Mouse (Mus musculus) frontal cortex, postnatal 14 days (tissue): ENCODE results near the gene Elf2.
A peak's percentile ranks its signal among the peaks of the same experiment; 100 is the strongest.
"Not testable (repeated sequence)": the region's sequence is repeated elsewhere in the genome, so short reads cannot be mapped to it uniquely, and the experiment has no call there.

Source experiments
- DNase-seq, 2 experiments: peaks; one replicate each; pipeline ENCODE4 v3.0.0; 2022; ENCODE audit warnings: low spot score in 2 of 2

Elf2 gene

DNA sequence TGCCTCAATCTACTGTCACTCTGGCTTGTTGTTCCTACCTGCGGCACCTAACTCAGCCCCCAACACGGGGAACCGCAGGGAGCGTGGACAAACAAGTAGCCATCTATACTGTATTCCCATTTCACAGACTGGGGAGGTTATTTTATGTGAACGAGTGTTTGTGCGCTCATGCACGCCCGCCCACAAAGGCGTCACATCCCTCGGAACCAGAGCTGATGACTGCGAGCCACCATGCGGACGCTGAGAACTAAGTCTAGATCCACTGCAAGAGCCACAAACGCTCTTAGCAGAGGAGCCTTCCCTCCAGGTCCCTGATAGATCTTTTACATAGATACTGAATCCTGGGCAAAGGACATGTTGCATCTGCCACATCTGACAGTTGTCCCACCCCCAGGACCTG lies 10.4 kb downstream of the Elf2 start:
- DNase-seq: no peak

DNA sequence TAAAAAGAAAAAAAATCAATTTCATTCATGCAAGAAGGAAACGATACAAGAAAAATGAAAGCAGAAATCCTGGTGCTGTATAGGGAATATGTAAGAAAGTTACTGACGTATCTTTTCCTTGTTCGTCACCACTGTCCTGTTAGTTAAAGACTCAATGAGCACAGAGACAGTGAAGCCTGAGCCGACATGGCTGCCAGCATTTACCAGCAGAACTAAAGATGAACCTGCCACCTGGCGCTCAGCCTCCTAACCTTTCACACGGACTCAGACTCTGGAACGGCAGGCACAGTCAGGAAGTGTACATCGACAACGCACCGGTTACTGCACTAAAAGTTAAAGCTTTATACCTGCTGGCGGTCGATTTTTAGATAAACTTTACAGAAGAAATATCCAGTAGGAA lies 11.9 kb downstream of the Elf2 start:
- no peak for DNase-seq

DNA sequence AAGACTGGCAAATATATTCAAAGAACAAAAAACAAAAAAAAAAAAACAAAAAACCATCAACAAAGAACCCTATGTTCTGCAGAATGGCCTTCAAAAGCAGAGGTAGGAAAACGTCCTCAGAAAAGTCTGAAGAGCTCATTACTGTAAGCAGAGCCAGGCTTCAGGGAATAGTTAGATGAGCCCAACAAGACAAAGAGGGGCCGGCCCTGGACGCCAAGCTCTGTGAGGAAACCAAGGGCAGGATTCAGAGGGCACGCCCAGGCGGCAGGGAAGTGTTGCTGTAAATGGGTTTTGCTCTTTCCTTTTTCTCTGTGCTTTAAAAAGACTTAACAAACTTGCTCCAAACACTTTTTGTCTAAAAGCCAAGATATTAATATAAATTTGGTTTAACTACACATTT lies 12.6 kb downstream of the Elf2 start:
- DNase-seq: no peak

DNA sequence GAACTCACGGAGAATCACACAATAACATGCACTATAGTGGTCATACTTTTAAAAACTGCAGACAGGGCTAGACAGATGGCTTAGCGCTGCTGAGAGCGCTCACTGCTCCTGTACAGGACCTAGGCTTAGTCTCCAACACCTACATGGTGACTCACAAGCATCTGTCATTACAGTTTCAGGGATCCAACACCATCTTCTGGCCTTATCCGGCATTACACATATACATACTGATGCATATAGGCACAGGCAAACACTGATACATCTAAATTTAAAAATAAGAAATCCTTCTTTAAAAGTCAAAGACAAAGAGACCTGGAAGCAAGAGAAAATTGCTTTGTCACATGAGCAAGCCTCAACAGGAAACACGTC lies 13.1 kb downstream of the Elf2 start:
- no peak for DNase-seq

DNA sequence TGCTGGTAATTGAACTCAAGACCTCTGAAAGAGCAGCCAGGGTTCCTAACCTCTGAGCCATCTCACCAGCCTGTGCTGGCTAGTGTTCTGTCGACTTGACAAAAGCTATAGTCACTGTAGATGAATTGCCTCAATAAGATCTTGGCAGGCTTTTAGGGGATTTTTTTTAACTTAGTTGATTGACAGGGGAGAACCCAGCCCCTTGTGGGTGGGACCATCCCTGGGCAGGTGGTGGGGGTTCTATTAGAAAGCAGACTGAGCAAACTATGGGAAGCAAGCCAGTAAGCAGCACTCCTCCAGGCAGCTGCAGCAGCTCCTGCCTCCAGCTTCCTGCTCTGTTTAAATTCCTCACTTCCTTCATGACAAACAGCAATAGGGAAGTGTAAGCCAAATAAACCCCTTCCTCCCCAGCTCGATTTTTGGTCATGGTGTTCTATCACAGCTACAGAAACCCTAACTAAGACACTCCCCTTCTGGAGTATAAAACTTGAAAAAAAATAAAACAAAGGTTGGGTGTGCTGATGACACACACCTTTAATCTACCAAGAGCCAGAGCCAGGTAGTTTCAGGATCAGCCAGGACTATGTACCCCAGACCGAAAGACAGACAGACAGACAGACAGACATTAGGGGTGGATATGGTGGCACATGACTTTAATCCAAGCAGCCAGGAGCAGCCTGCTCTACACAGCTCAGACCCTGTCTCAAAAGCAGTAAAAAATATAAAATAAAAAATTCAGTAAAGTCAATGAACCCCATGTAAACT lies 13.6 kb downstream of the Elf2 start:
- DNase-seq: no peak

DNA sequence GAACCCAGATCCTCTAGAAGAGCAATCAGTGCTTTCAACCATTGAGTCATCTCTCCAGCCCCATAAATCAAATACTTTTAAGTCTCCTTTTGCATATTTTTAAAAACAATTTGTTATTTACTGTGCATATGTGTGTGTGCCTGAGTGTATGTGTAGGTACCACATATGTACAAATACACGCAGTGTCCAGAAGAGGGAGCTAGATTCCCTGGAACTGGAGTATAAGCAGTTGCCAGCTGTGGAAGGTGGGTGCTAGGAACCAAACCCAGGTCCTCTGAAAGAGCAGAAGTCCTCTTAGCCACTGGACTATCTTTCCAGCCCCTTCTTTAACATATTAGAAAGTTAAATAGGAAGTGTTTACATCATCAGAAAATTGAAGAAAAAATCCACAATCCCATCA lies 15.0 kb downstream of the Elf2 start:
- no peak for DNase-seq

DNA sequence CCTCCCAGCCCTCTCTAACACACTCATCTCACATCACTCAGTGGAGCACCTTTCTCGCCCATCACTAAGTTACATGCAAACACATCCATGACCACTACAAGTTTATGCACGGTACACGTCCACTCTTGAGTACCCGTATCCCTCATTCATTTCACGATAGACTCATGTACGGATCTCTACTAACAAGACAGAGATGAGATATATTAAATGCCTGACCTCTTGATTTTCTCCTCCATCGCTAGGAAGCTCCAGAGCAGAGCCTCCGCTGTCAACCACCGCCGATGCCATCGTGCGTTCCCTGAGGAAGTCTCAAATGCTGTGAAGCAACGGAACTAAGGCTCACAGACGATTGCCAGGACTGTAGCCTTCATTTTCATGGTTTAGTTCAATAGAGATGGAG lies 17.5 kb downstream of the Elf2 start:
- DNase-seq: no peak

DNA sequence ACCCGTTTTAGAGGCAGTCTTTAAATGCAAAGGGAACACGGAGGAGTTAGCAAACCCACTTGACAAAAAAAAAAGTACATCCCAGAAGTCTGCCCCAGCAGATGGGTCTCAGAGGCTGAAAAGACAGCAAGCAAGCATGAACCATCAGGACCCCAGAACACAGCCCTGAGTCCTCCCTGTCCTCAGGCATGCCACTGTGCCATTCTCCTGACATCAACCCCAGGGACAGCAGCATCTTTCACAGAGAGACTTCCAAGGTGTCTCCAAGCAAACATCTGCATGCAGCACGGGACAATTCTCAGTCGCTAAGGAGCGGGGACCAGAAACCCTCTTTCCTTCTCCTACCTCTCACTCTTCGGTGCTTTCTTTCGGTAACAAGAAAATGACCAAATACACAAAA lies 18.1 kb downstream of the Elf2 start:
- no peak for DNase-seq

DNA sequence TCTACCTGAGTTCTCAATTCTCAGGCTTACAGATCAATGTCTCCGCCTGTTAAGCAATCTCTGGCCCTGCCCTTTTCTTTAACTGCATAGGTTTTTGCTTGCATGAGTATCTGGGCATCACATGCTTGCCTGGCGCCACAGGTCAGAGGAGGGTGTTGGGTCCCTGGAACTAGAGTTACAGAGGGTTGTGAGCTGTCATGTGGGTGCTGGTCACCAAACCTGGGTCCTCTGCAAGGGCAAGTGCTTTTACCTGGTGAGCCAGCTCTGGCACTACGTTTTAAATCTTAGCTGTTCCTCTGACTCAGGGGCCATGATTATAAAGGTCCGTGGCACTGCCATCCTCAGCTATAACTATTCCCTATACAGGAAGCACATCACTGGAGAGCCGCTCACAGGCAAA lies 19.3 kb downstream of the Elf2 start:
- DNase-seq: no peak

DNA sequence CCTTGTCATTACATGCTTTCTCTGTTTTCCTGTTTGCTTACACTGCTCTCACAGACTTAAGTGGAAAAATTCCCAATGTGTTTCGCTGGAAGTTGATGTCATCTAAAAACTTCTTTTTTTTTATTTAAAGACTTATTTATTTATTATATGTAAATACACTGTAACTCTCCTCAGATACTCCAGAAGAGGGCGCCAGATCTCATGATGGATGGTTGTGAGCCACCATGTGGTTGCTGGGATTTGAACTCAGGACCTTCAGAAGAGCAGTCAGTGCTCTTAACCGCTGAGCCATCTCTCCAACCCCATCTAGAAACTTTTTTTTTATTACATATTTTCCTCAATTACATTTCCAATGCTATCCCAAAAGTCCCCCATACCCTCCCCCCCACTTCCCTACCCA lies 22.4 kb downstream of the Elf2 start:
- DNase-seq: not testable (repeated sequence)

DNA sequence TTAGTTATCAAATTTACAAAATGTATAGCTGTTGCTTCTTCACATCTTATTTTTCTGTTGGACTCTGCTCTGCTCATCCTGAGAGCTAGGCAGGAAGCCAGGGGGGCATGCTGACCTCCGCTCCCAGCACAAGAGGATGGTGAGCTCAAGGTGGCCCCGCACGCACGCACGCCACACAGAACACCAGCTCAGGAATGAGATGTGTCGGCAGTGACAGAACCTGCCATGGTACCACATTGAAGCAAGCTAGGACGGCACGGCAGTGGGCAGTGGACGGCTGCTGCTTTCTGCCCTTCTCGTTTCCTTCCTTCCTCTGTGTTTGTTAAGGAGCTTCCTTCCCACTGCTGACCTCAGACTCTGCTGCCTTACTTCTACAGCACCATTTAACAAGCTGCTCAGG lies 23.6 kb downstream of the Elf2 start:
- DNase-seq: no peak

DNA sequence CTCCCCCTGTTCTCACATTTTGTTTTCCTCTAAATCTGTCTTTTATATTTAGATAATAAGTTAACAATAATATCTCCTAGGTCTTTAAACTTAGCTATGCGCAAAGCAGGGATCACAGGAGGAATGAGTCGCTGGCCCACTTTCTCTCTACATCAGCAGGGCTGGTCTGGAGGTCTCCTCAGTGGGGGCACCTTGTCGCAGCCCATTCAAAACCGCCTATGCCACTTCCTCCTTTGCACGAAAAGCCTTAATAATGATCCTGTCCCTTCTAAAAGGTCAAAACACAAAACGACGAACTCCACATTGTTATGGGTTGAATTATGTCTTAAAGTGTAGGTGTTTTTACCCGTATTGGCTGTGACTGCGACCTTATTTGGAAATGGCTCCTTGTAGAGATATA lies 28.8 kb downstream of the Elf2 start:
- no peak for DNase-seq

DNA sequence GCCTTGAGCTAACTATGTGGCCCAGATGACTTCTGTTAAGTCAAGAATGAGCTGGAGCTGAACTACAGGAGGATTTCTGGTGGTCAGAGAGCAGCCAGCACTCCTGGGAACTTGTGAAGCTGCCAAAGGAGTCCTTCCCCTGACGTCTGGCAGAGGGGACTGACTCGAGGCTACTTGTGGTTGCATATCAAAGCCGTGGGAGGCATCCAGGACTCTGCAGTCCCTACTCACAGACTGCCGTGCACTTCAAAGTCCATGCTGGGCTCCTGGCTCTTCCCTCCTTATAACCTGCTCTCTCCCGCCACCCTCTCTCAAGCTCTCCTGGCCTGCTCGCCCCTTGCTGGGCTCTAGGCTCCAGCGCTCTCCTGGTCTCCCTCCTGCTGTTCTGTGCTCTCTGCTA lies 30.4 kb downstream of the Elf2 start:
- no peak for DNase-seq

DNA sequence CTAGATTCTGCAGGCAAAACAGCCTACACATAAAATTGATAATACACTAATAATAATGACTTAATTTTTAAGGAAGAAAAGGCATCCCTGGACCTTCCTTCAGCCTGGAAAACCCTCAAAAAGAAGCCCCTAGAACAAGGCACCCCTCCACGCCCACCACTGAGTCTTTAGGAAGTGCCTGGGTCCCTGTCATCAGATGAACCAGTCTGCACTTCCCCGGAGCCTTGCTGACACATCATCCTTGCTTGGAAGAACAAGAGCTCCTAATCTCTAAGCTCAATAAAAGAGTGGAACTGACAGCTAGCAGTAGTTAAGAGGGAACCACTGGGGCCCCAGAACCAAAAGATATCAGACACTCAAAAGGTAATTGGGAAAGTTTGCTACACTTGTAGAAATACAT lies 33.8 kb downstream of the Elf2 start:
- DNase-seq: no peak

DNA sequence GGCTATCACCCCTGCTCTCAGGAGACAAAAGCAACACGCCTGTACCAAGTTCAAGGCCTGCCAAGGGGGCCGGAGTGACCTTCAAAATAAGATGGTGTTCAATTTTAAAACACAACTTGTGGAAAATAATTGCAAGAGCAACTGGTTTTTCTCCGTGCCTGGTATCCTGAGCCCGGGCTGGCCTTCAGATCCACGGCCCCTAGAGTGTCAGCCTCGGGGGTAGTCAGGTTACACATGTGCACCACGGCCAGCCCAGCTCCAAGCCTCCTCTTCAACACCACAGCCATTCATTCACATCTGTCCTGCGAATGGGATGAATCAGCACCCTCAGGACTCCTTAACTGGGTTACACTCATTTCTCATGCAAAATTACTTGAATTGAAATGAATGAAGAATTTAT lies 34.5 kb downstream of the Elf2 start:
- no peak for DNase-seq

DNA sequence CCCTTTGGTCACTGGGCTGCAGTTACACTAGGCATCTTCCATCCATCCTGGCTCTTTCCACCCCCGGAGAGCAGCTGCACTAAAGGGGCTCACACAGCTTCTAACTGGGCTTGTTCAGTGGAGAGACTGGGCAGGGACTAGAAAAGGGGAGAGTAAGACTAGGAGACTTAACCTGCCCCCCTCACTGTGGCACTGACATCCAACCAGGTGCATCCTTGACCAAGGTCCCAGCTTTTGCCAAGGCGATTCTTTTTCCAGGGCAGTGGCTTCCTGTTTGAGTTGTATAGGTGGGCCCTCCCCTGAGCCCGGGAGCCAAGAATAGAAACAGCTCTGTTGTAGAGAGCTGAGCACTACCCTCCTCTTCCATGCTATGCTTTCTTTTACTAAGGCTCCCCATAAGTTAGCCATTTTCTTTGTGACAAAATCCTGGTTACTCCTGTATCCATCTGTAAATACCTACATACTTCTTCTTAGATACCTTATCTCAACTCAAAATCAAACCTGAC lies 37.4 kb downstream of the Elf2 start:
- DNase-seq: no peak

DNA sequence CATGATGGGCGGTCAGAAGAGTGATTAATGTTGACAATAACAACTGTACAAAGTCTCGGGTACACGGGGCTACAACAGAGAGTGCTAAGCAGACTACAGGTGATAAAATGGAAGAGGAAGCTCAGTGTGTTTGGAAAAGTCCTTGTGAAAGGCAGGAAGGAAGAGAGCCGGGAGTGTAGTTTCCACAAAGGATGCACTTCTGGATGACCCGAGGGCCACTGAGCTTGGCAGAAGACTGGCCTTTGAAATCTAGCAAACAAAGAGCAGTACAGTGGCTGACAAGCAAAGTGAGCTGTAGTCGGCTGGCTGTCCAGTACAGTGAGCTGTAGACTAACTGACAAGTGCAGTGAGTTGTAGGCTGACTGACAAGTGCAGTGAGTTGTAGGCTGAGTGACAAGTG lies 38.9 kb downstream of the Elf2 start:
- no peak for DNase-seq

DNA sequence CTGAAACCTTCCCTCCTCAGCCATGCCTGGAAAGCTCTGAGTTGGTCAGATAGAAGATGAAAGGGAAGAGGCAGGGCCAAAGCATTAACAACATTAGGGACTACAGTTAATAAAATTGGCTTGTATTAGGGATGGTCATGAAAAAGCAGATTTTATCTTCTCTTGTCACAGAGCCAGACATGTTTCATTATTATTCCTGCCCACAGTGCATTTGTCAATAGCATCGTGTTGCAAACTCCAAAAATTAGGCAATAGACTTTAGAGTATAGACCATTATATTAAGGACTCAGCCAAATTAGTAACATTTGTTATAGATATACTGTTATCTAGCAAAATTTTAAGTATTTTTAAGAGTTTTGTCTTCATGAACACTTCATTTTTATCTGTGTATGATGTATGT lies 43.7 kb downstream of the Elf2 start:
- no peak for DNase-seq

DNA sequence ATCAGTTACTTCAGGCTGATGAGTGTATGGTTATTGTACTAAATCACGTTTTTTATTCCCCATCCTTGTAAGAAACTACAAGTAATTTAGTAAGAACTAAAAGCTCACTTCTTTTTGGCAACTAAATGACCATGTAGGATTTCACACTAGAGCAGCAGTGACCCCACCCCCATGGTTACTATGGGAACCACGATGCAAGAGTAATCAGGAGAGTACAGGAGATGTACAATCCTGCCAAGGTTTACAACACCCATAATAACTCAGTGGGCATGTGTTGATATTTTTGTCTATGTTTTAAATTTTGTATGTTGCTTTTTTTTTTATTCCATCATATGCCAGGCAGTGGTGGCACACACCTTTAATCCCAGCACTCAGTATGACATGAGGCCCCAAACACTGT lies 45.2 kb downstream of the Elf2 start:
- DNase-seq: no peak

DNA sequence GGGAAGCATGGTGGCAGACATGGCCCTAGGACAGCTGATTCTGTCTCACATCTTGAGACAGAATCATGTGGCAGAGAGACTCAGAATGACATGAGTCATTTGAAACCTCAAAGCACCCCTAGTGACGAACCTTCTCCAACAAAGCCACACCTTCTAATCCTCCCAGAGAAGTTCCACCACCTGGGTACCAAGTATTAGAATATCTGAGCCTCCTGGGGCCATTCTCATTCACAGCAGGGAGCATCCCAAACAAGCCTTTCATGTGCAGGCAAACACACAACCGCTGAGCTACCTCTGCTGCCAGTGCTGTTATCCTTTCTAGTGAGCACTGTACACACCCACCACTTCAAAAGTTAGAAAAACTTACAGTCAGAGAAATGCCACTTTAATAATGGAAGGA lies 46.2 kb downstream of the Elf2 start:
- DNase-seq: no peak

DNA sequence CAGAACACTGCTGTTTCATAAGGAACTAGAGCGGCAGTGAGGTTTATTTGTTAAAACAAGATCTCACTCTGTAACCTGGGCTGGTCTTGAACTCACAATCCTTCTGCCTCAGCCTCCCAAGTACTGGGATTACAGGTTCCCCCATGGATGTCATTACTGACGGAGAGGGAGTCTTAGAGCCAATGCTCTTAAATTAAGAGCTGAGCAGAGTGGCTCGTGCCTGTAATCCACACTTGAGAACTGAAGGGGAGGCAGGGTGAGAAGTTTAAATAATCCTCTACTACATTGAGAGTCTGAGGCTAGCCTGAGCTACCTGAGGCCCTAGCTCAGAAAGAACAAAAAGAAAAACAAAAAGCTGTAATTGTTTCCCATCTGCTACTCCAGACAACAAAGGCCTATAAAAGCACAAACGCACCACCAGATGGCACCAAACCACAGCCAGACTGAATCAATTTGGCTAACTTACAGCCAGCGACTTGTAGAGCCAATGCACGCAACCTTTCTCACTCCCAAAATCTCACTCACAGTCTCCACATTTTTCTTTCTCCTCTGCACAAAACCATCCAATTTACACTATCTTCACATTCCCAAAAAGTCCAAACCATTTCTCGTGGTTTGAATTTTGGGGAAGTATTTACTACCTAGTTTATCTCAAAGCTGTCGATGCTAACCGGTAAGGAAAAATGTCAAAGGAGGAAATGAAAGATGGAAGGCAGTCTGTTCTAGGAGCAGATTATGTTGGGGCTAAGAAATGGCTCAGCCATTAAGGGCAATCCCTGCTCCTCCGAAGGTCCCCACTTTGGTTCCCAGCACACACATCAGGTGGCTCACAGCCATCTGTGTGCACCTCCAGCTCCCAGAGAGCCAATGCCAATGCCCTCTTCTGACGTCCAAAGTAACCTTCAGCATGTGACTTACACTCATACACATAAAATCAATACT lies 51.3 kb downstream of the Elf2 start:
- DNase-seq: peak; percentile 61 to 86

DNA sequence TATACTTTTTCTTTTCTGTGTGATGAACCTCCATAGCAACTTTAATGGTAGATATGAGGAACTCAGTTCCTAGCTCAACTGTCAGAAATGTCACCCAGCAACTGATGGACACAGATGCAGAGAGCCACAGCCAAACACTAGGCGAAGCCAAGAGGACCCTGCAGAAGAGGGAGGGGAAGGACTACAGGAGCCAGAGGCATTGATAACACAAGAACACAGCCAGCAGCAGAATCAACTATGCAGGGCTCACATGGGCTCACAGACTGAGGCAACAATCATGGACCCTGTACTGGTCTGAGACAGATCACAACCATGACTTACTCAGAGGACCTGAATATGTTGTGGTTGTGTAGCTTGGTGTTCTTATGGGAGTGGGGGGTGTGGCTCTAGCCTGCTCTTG lies 56.1 kb downstream of the Elf2 start:
- no peak for DNase-seq

DNA sequence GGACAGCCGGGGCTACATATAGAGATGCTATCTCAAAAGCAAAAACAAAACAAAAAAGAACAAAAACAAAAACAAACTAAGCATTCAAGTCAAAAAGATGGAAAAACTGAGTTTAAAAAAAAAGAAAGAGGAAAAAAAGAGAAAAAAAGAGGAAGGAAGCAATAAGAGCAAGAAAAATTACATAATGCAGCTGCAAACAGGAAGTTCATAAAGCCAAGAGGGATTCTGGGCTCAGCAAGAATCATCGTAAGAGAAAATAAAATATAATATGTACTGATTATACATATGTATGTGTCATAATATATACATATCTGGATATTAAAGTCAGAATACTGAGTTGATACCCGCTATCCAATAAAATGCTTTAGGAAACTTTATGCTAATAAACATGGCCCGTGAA lies 58.7 kb downstream of the Elf2 start:
- DNase-seq: no peak
